14 mouse cellular contexts compared by ENCODE assay signal in the genomic region with DNA sequence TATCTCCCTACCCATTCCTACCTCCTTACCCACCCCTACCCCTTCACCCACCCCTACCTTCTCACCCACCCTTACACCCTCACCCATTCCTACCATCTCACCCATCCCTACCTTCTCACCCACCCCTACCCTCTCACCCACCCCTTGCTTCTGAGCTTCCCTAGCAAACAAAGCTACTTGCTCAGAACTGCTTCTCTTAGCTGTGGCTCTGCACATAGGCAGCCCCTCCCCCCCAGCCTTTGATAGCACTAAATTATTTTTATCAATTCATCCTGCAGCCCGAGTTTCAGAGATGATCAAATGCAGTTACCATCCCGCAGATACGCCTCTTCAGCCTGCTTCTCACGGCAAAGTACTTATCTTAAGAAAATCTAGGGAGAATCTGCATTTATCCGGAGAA. TPM values are rescaled to one million over a fixed set of nuclear protein-coding genes. Genes with fewer than 3 reads are reported as not detected.
DNase-seq lines count a peak whose midpoint lies in the region; ATAC-seq and TF ChIP-seq lines count a peak whose summit lies in the region.
"Had no signal": no experiment of that assay in that cellular context is flagged by ENCODE, and none has a peak within 500 bp of the region (broad histone marks: within the 10 kb centered on the region; RNA-seq: fewer than 3 reads in every experiment).

No protein-coding gene starts in this region.

- H3K9ac ChIP-seq in kidney, postnatal 0 days (ENCODE audit: low read depth, low read length), result no peak overlapping the region
- H3K9ac ChIP-seq in forebrain, embryonic 16.5 days (replicated peaks; ENCODE audit: low read depth, low read length), result peak overlapping the region; percentile 12; the same call in 1 of the 2 replicates
- H3K9ac ChIP-seq in midbrain, embryonic 14.5 days (replicated peaks; ENCODE audit: low read length), result no peak overlapping the region; the same call in 1 of the 2 replicates
- H3K9ac ChIP-seq: embryonic facial prominence, embryonic 13.5 days; liver, embryonic 13.5 days; stomach, embryonic 15.5 days had no signal

- 73% methylated on average over 5 of the region's 5 CpGs for WGBS in kidney, postnatal 0 days
- WGBS in forebrain, embryonic 16.5 days, result 52% methylated on average over 5 of the region's 5 CpGs
- 25% methylated on average over 5 of the region's 5 CpGs for WGBS in midbrain, embryonic 14.5 days

- no peak for DNase-seq in kidney, postnatal 0 days (ENCODE audit: low spot score)
- no peak for DNase-seq in kidney, postnatal 4 days
- DNase-seq in brain, adult 2 months (ENCODE audit: low read depth, low spot score), result peak; percentile 56
- peak; percentile 69 for DNase-seq in midbrain, embryonic 14.5 days
- no peak for DNase-seq in B cell, adult 2 months
- DNase-seq in lung, adult 18-20 months, result no peak
- DNase-seq in testis, postnatal 14 days (ENCODE audit: low spot score), result no peak
- DNase-seq: gastrocnemius, postnatal 36 days; liver, embryonic 13.5 days; thymus, postnatal 36 days had no signal

- no peaks in the 10 kb centered on the region for H3K9me3 ChIP-seq in kidney, postnatal 0 days (replicated peaks; ENCODE audit: low read length)
- no peaks in the 10 kb centered on the region for H3K9me3 ChIP-seq in forebrain, embryonic 16.5 days (ENCODE audit: control insufficient read depth, low read length)
- no peaks in the 10 kb centered on the region for H3K9me3 ChIP-seq in midbrain, embryonic 14.5 days (ENCODE audit: control insufficient read depth, low read length)
- H3K9me3 ChIP-seq: embryonic facial prominence, embryonic 13.5 days; liver, embryonic 13.5 days; stomach, embryonic 15.5 days had no signal

- no peak overlapping the region for H3K4me2 ChIP-seq in kidney, postnatal 0 days (ENCODE audit: low read length)
- H3K4me2 ChIP-seq in forebrain, embryonic 16.5 days (ENCODE audit: low read length), result no peak overlapping the region
- H3K4me2 ChIP-seq in midbrain, embryonic 14.5 days (ENCODE audit: low read length), result peak overlapping the region; percentile 38
- H3K4me2 ChIP-seq: embryonic facial prominence, embryonic 13.5 days; liver, embryonic 13.5 days; stomach, embryonic 15.5 days had no signal

- H3K4me3 ChIP-seq in kidney, postnatal 0 days (replicated peaks; ENCODE audit: low read depth, low read length), result no peak overlapping the region
- no peak overlapping the region for H3K4me3 ChIP-seq in forebrain, embryonic 16.5 days (replicated peaks; ENCODE audit: low read length)
- no peak overlapping the region; the same call in 1 of the 2 replicates for H3K4me3 ChIP-seq in midbrain, embryonic 14.5 days (replicated peaks; ENCODE audit: low read depth, low read length)
- H3K4me3 ChIP-seq: embryonic facial prominence, embryonic 13.5 days; liver, embryonic 13.5 days; stomach, embryonic 15.5 days had no signal

- ATAC-seq in kidney, postnatal 0 days (replicated peaks; ENCODE audit: low FRiP score, low read depth), result 0 out of 2 replicates have a peak, but pooled peaks have one; percentile 25
- ATAC-seq in forebrain, embryonic 16.5 days, result peak; percentile 56
- peak; percentile 34; the same call in 1 of the 2 replicates for ATAC-seq in midbrain, embryonic 14.5 days (ENCODE audit: low FRiP score, low TSS enrichment)
- ATAC-seq: intestine, embryonic 16.5 days had no signal

- H3K27ac ChIP-seq in kidney, postnatal 0 days, result no peak overlapping the region
- H3K27ac ChIP-seq in forebrain, embryonic 16.5 days (ENCODE audit: low read length), result no peak overlapping the region; the same call in 1 of the 2 replicates
- H3K27ac ChIP-seq in midbrain, embryonic 14.5 days (replicated peaks; ENCODE audit: low read depth, low read length), result peak overlapping the region; percentile 78
- H3K27ac ChIP-seq: embryonic facial prominence, embryonic 13.5 days; liver, embryonic 13.5 days; stomach, embryonic 15.5 days had no signal

- no peak for TF ChIP-seq CTCF in kidney, postnatal 0 days (IDR thresholded peaks at IDR 0.05; ENCODE audit: low read depth)

- H3K36me3 ChIP-seq in kidney, postnatal 0 days (ENCODE audit: insufficient read depth, low read length), result no peaks in the 10 kb centered on the region
- H3K36me3 ChIP-seq in forebrain, embryonic 16.5 days (ENCODE audit: control insufficient read depth, insufficient read depth), result no peaks in the 10 kb centered on the region
- no peaks in the 10 kb centered on the region for H3K36me3 ChIP-seq in midbrain, embryonic 14.5 days (ENCODE audit: control insufficient read depth, insufficient read depth, low read length)
- H3K36me3 ChIP-seq: embryonic facial prominence, embryonic 13.5 days; liver, embryonic 13.5 days; stomach, embryonic 15.5 days had no signal

- no peaks in the 10 kb centered on the region for H3K4me1 ChIP-seq in kidney, postnatal 0 days (replicated peaks; ENCODE audit: insufficient read depth, low read length)
- peaks cover 8% of the 10 kb centered on the region for H3K4me1 ChIP-seq in forebrain, embryonic 16.5 days (replicated peaks; ENCODE audit: control insufficient read depth, insufficient read depth, low read length)
- peaks cover 14% of the 10 kb centered on the region for H3K4me1 ChIP-seq in midbrain, embryonic 14.5 days (ENCODE audit: control insufficient read depth, insufficient read depth, low read length)
- H3K4me1 ChIP-seq: stomach, embryonic 15.5 days had no signal

- H3K27me3 ChIP-seq in kidney, postnatal 0 days (ENCODE audit: insufficient read depth, low read length), result no peaks in the 10 kb centered on the region
- no peaks in the 10 kb centered on the region; the same call in 1 of the 2 replicates for H3K27me3 ChIP-seq in forebrain, embryonic 16.5 days (replicated peaks; ENCODE audit: control insufficient read depth, insufficient read depth, low read length)
- H3K27me3 ChIP-seq in midbrain, embryonic 14.5 days (ENCODE audit: control insufficient read depth, insufficient read depth, low read length), result no peaks in the 10 kb centered on the region
- H3K27me3 ChIP-seq: stomach, embryonic 15.5 days had no signal

RNA-seq across cellular contexts. Expression of a gene that starts 5.8 kb away (rescaled TPM):
- polyA plus RNA-seq in kidney, postnatal 0 days (2015; fragmentation: Nextera tagmentation; extraction: Ambion mirVana), result 76.5 and 83.5 TPM in 2 replicates
- polyA plus RNA-seq in forebrain, embryonic 16.5 days (2015; fragmentation: Nextera tagmentation; extraction: Ambion mirVana), result 24.6 and 30.2 TPM in 2 replicates
- 23.1 and 24.7 TPM in 2 replicates for polyA plus RNA-seq in midbrain, embryonic 14.5 days (2014; fragmentation: Nextera tagmentation; extraction: Ambion mirVana)

RNA-seq across cellular contexts. Expression of a gene that starts 39.1 kb away (rescaled TPM):
- polyA plus RNA-seq in kidney, postnatal 0 days (2015; fragmentation: Nextera tagmentation; extraction: Ambion mirVana), result 52.9 and 56.2 TPM in 2 replicates
- 85.1 and 90.8 TPM in 2 replicates for polyA plus RNA-seq in forebrain, embryonic 16.5 days (2015; fragmentation: Nextera tagmentation; extraction: Ambion mirVana)
- 57.0 and 62.3 TPM in 2 replicates for polyA plus RNA-seq in midbrain, embryonic 14.5 days (2014; fragmentation: Nextera tagmentation; extraction: Ambion mirVana)

RNA-seq across cellular contexts. Expression of a gene that starts 50.4 kb away (rescaled TPM):
- 2.2 and 2.3 TPM in 2 replicates for polyA plus RNA-seq in kidney, postnatal 0 days (2015; fragmentation: Nextera tagmentation; extraction: Ambion mirVana)
- 1.5 and 1.7 TPM in 2 replicates for polyA plus RNA-seq in forebrain, embryonic 16.5 days (2015; fragmentation: Nextera tagmentation; extraction: Ambion mirVana)
- polyA plus RNA-seq in midbrain, embryonic 14.5 days (2014; fragmentation: Nextera tagmentation; extraction: Ambion mirVana), result 1.2 and 2.9 TPM in 2 replicates

Comparison
In these comparisons a context has a peak if more than half of its experiments do, and no peak if none do; other contexts are left out.
1. DNase-seq: peak in brain, adult 2 months (single experiment) and midbrain, embryonic 14.5 days (single experiment); none in kidney, postnatal 0 days (single experiment), kidney, postnatal 4 days (0 of 2), B cell, adult 2 months (0 of 2), lung, adult 18-20 months (0 of 2) and testis, postnatal 14 days (single experiment).
2. Peak in every context shown above with its lines, with median percentiles within 50 percentile points of each other: ATAC-seq.